Mouse (Mus musculus) MEL-GATA-1-ER (cell line): ENCODE data around the gene Ldb1.

Experiments used
- DNase-seq: peaks from one replicate; pipeline ENCODE4 v3.0.0-alpha.2; 2012; ENCODE audit warnings: low read depth; ENCODE audit errors: extremely low read depth

Gene Ldb1

GRCm38 (mm10) chr19:46044993-46045695 lies at the start of gene Ldb1:
Gene Ldb1 (minus strand): TSS chr19:46045214.
- no peak for DNase-seq

- DNase-seq, result no peak
Observed at GRCm38 (mm10) chr19:46094144-46094543, 49.1 kb upstream of the Ldb1 start.

- no peak for DNase-seq
Observed at GRCm38 (mm10) chr19:46091641-46092040, 46.6 kb upstream of the Ldb1 start.

- DNase-seq, result no peak
Observed at GRCm38 (mm10) chr19:46087871-46088270, 42.9 kb upstream of the Ldb1 start.

GRCm38 (mm10) chr19:46086337-46086736 lies 41.3 kb upstream of the Ldb1 start:
- DNase-seq, result peak; percentile 80

- DNase-seq, result no peak
Observed at GRCm38 (mm10) chr19:46085185-46085584, 40.2 kb upstream of the Ldb1 start.

GRCm38 (mm10) chr19:46078535-46078934 lies 33.5 kb upstream of the Ldb1 start:
- no peak for DNase-seq

- DNase-seq, result peak; percentile 99
Observed at GRCm38 (mm10) chr19:46075616-46076607, 30.9 kb upstream of the Ldb1 start, which contains the start of gene Nolc1. Gene Nolc1 (plus strand): TSS chr19:46075863.

- peak; percentile 47 for DNase-seq
Observed at GRCm38 (mm10) chr19:46074266-46074665, 29.3 kb upstream of the Ldb1 start.

GRCm38 (mm10) chr19:46073285-46073684 lies 28.3 kb upstream of the Ldb1 start:
- DNase-seq, result no peak

- no peak for DNase-seq
Observed at GRCm38 (mm10) chr19:46068054-46068453, 23.0 kb upstream of the Ldb1 start.

- DNase-seq, result no peak
Observed at GRCm38 (mm10) chr19:46060845-46061244, 15.8 kb upstream of the Ldb1 start.

- DNase-seq, result no peak
Observed at GRCm38 (mm10) chr19:46058466-46058865, 13.5 kb upstream of the Ldb1 start.

GRCm38 (mm10) chr19:46056947-46057607 lies 12.1 kb upstream of the Ldb1 start:
- DNase-seq, result no peak

GRCm38 (mm10) chr19:46056388-46056946 lies 11.5 kb upstream of the Ldb1 start:
- peak; percentile 99 for DNase-seq

GRCm38 (mm10) chr19:46055752-46056387 lies 10.9 kb upstream of the Ldb1 start:
- no peak for DNase-seq

GRCm38 (mm10) chr19:46050462-46050861 lies 5.4 kb upstream of the Ldb1 start:
- no peak for DNase-seq

- no peak for DNase-seq
Observed at GRCm38 (mm10) chr19:46049129-46049528, 4.1 kb upstream of the Ldb1 start.

- DNase-seq, result no peak
Observed at GRCm38 (mm10) chr19:46047426-46047825, 2.4 kb upstream of the Ldb1 start.

GRCm38 (mm10) chr19:46046621-46047025 lies 1.6 kb upstream of the Ldb1 start:
- no peak for DNase-seq
